Mouse (Mus musculus): ENCODE measurements around the gene Sec14l5. TPM values are rescaled to one million over a fixed set of nuclear protein-coding genes. Genes with fewer than 3 reads are reported as not detected.
A peak's percentile ranks its signal among the peaks of the same experiment; 100 is the strongest.

Gene Sec14l5
- total and polyA plus RNA-seq, 2 experiments = 0.02 to 0.09 TPM

GRCm38 (mm10) chr16:5172636-5173035 lies 25.7 kb downstream of the Sec14l5 start:
- no peak overlapping the region for H3K4me3 ChIP-seq (ENCODE audit: insufficient read depth, low read depth, low read length)
- TF ChIP-seq CTCF (IDR thresholded peaks at IDR 0.05; ENCODE audit: low read depth, low read length) = no peak
- no peak for TF ChIP-seq POLR2A (IDR thresholded peaks at IDR 0.05; ENCODE audit: extremely low read depth, insufficient read depth, low read length)
- DNase-seq (ENCODE audit: extremely low read depth, low read depth, low spot score) = no peak
- no peak overlapping the region for H3K27ac ChIP-seq (replicated peaks; ENCODE audit: insufficient read depth, low read depth, low read length)
- 92% methylated on average over 6 of the region's 6 CpGs for WGBS
- no peaks in the 10 kb centered on the region for H3K4me1 ChIP-seq (ENCODE audit: control insufficient read depth, insufficient read depth, low read length)
- H3K36me3 ChIP-seq (ENCODE audit: control insufficient read depth, insufficient read depth, low read length) = no peaks in the 10 kb centered on the region
- no peaks in the 10 kb centered on the region for H3K79me2 ChIP-seq (ENCODE audit: control insufficient read depth, insufficient read depth, low read length)
- no peak overlapping the region for H3K9ac ChIP-seq (ENCODE audit: low read depth, low read length)
- H3K27me3 ChIP-seq (ENCODE audit: control insufficient read depth, insufficient read depth, low read length) = no peaks in the 10 kb centered on the region

GRCm38 (mm10) chr16:5183310-5183975 lies 36.5 kb downstream of the Sec14l5 start:
- DNase-seq (ENCODE audit: extremely low read depth, low read depth, low spot score) = no peak
- WGBS = 84% methylated on average over 18 of the region's 18 CpGs
- no peak overlapping the region for H3K9ac ChIP-seq (ENCODE audit: low read depth, low read length)

GRCm38 (mm10) chr16:5184101-5184500 lies 37.2 kb downstream of the Sec14l5 start:
- H3K79me2 ChIP-seq (ENCODE audit: control insufficient read depth, insufficient read depth, low read length) = no peaks in the 10 kb centered on the region
- no peak overlapping the region for H3K9ac ChIP-seq (ENCODE audit: low read depth, low read length)
- H3K36me3 ChIP-seq (ENCODE audit: control insufficient read depth, insufficient read depth, low read length) = no peaks in the 10 kb centered on the region
- H3K4me1 ChIP-seq (ENCODE audit: control insufficient read depth, insufficient read depth, low read length) = no peaks in the 10 kb centered on the region
- 28% methylated on average over 8 of the region's 8 CpGs for WGBS
- no peak for TF ChIP-seq CTCF (IDR thresholded peaks at IDR 0.05; ENCODE audit: low read depth, low read length)
- no peak for TF ChIP-seq POLR2A (IDR thresholded peaks at IDR 0.05; ENCODE audit: extremely low read depth, insufficient read depth, low read length)
- H3K4me3 ChIP-seq (ENCODE audit: insufficient read depth, low read depth, low read length) = no peak overlapping the region
- peak; percentile 77 for DNase-seq (ENCODE audit: extremely low read depth, low read depth, low spot score)
- no peaks in the 10 kb centered on the region for H3K27me3 ChIP-seq (ENCODE audit: control insufficient read depth, insufficient read depth, low read length)
- no peak overlapping the region for H3K27ac ChIP-seq (replicated peaks; ENCODE audit: insufficient read depth, low read depth, low read length)

More at GRCm38 (mm10) chr16:5183310-5183975, 36.5 kb downstream of the Sec14l5 start:
- H3K4me1 ChIP-seq (ENCODE audit: control insufficient read depth, insufficient read depth, low read length) = no peaks in the 10 kb centered on the region
- no peaks in the 10 kb centered on the region for H3K36me3 ChIP-seq (ENCODE audit: control insufficient read depth, insufficient read depth, low read length)
- no peak for TF ChIP-seq POLR2A (IDR thresholded peaks at IDR 0.05; ENCODE audit: extremely low read depth, insufficient read depth, low read length)
- TF ChIP-seq CTCF (IDR thresholded peaks at IDR 0.05; ENCODE audit: low read depth, low read length) = no peak
- no peaks in the 10 kb centered on the region for H3K79me2 ChIP-seq (ENCODE audit: control insufficient read depth, insufficient read depth, low read length)
- no peaks in the 10 kb centered on the region for H3K27me3 ChIP-seq (ENCODE audit: control insufficient read depth, insufficient read depth, low read length)
- H3K27ac ChIP-seq (replicated peaks; ENCODE audit: insufficient read depth, low read depth, low read length) = no peak overlapping the region
- no peak overlapping the region for H3K4me3 ChIP-seq (ENCODE audit: insufficient read depth, low read depth, low read length)

DNA sequence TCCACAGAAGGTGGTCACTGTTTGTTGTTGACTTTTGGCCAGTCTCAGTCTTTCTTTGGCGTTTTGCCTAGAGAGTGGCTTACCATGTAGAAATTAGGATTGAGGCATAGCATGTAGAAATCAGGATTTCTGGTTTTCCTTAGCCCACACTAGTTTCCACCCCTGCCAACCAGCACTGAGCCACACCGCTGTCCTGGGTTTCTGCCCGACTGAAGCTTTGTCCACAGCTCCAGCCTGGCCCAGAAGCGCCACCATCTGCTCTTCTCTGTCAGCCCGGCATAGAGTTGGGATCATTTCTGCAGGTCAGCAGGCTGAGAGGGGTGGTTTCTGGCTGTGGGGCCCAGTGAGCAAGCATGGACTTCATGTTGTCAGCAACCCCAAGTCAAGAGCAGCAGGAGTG lies 38.0 kb downstream of the Sec14l5 start:
- no peak overlapping the region for H3K4me3 ChIP-seq (ENCODE audit: insufficient read depth, low read depth, low read length)
- H3K9ac ChIP-seq (ENCODE audit: low read depth, low read length) = no peak overlapping the region
- no peak overlapping the region for H3K27ac ChIP-seq (replicated peaks; ENCODE audit: insufficient read depth, low read depth, low read length)
- TF ChIP-seq CTCF (IDR thresholded peaks at IDR 0.05; ENCODE audit: low read depth, low read length) (no peak), POLR2A (IDR thresholded peaks at IDR 0.05; ENCODE audit: extremely low read depth, insufficient read depth, low read length) (no peak)
- no peaks in the 10 kb centered on the region for H3K27me3 ChIP-seq (ENCODE audit: control insufficient read depth, insufficient read depth, low read length)
- DNase-seq (ENCODE audit: extremely low read depth, low read depth, low spot score) = no peak
- 79% methylated on average over 5 of the region's 5 CpGs for WGBS
- H3K36me3 ChIP-seq (ENCODE audit: control insufficient read depth, insufficient read depth, low read length) = no peaks in the 10 kb centered on the region
- no peaks in the 10 kb centered on the region for H3K4me1 ChIP-seq (ENCODE audit: control insufficient read depth, insufficient read depth, low read length)
- no peaks in the 10 kb centered on the region for H3K79me2 ChIP-seq (ENCODE audit: control insufficient read depth, insufficient read depth, low read length)

DNA sequence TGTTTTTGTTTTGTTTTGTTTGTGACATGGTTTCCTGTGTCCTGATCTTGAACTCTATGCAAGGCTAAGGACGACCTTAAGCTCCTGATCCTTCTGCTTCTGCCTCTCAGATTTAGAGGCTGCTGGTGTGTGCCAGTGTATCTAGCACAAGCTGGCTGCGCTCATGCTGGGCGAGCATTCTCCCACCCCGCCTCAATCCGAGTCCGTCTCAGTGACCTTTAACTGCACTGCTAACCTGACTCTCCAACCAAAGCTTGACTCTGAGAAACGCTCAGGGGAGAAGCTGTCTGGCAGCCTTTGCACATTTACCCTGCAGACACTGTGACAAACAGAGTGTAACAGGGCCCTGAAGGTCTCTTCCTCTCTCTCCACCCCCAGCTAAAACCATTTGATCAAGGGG lies 38.8 kb downstream of the Sec14l5 start:
- Histone ChIP-seq H3K4me1 (ENCODE audit: control insufficient read depth, insufficient read depth, low read length) (no peaks in the 10 kb centered on the region), H3K27ac (replicated peaks; ENCODE audit: insufficient read depth, low read depth, low read length) (no peak overlapping the region), H3K36me3 (ENCODE audit: control insufficient read depth, insufficient read depth, low read length) (no peaks in the 10 kb centered on the region), H3K79me2 (ENCODE audit: control insufficient read depth, insufficient read depth, low read length) (no peaks in the 10 kb centered on the region), H3K27me3 (ENCODE audit: control insufficient read depth, insufficient read depth, low read length) (no peaks in the 10 kb centered on the region), H3K9ac (ENCODE audit: low read depth, low read length) (no peak overlapping the region), H3K4me3 (ENCODE audit: insufficient read depth, low read depth, low read length) (no peak overlapping the region)
- DNase-seq (ENCODE audit: extremely low read depth, low read depth, low spot score) = no peak
- WGBS = 66% methylated on average over 7 of the region's 7 CpGs
- TF ChIP-seq CTCF (IDR thresholded peaks at IDR 0.05; ENCODE audit: low read depth, low read length) = no peak
- TF ChIP-seq POLR2A (IDR thresholded peaks at IDR 0.05; ENCODE audit: extremely low read depth, insufficient read depth, low read length) = no peak

GRCm38 (mm10) chr16:5186234-5186633 lies 39.3 kb downstream of the Sec14l5 start:
- no peak for DNase-seq (ENCODE audit: extremely low read depth, low read depth, low spot score)
- 75% methylated on average over 7 of the region's 7 CpGs for WGBS
- TF ChIP-seq CTCF (IDR thresholded peaks at IDR 0.05; ENCODE audit: low read depth, low read length) (no peak), POLR2A (IDR thresholded peaks at IDR 0.05; ENCODE audit: extremely low read depth, insufficient read depth, low read length) (no peak)

More at GRCm38 (mm10) chr16:5186234-5186633, 39.3 kb downstream of the Sec14l5 start:
- Histone ChIP-seq H3K4me3 (ENCODE audit: insufficient read depth, low read depth, low read length) (no peak overlapping the region), H3K27me3 (ENCODE audit: control insufficient read depth, insufficient read depth, low read length) (no peaks in the 10 kb centered on the region), H3K9ac (ENCODE audit: low read depth, low read length) (no peak overlapping the region), H3K79me2 (ENCODE audit: control insufficient read depth, insufficient read depth, low read length) (no peaks in the 10 kb centered on the region), H3K36me3 (ENCODE audit: control insufficient read depth, insufficient read depth, low read length) (no peaks in the 10 kb centered on the region), H3K27ac (replicated peaks; ENCODE audit: insufficient read depth, low read depth, low read length) (no peak overlapping the region), H3K4me1 (ENCODE audit: control insufficient read depth, insufficient read depth, low read length) (no peaks in the 10 kb centered on the region)
